ENCODE assay signal across 9 mouse cellular contexts in the genomic region with DNA sequence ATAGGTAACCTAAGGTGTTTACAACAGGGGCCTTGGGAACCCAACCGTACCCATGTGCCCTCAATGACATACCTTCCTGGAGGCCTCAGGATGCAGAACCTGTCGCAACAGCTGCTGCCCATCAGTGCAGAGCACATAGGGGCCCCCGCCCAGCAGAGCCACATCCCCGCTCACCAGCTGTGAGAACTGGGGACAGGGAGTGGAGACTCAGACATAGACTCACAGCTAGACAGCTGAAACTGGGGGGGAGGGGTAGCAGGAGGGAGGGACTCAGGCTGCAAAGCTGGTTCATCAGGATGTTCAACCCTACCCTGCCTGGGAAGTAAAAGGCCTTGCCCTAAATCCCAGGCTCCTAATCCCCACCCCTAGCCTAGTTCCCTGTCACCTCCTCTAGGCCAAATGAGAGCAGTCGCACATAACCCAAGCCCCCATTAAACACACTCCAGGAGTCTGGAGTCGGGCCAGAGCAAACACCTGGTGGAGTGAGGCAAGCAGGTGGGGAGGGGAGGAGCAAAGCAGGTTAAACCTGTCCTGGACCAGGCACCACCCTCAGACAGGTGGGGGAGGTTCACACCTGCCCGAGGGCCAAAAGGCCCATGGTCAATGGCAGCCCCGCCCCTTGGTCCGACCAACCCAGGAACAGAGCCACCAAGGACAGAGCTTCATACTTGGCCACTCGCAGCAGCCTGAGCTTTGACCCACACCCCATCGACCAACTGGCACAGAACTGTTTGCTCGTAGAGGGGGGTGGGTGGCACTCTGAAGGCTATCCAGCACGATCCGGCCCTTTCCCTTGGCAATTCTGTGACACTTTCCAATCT. TPM values are rescaled to one million over a fixed set of nuclear protein-coding genes. Genes with fewer than 3 reads are reported as not detected.
DNase-seq lines count a peak whose midpoint lies in the region; TF ChIP-seq lines count a peak whose summit lies in the region.
"Had no signal": no experiment of that assay in that cellular context is flagged by ENCODE, and none has a peak within 500 bp of the region (broad histone marks: within the 10 kb centered on the region; RNA-seq: fewer than 3 reads in every experiment).

No protein-coding gene starts in this region.

- no peak overlapping the region for H3K27ac ChIP-seq in gastrocnemius, adult 2 months

- H3K27me3 ChIP-seq in E14TG2a.4 (ENCODE audit: insufficient read depth, low read length): peaks cover 40% of the 10 kb centered on the region

- peak; percentile 45 for DNase-seq in embryo, embryonic 10 days (ENCODE audit: low spot score)
- peak; percentile 90 for DNase-seq in kidney, postnatal 10 days
- DNase-seq in lung, postnatal 10 days: peak; percentile 92
- no peak for DNase-seq in left cerebral cortex, adult 9 months (ENCODE audit: low spot score in 2 of 2)
- no peak for DNase-seq in adrenal gland, adult 8-10 months
- no peak for DNase-seq in right cerebral cortex, postnatal 4 days
- no peak for DNase-seq in gastrocnemius, adult 2 months

- H3K9me3 ChIP-seq in E14TG2a.4 (ENCODE audit: low read length): no peaks in the 10 kb centered on the region
- H3K9me3 ChIP-seq: megakaryocyte, embryonic 14.5 days had no signal

- TF ChIP-seq CTCF in E14TG2a.4 (conservative IDR thresholded peaks at IDR 0.05; ENCODE audit: low read length): no peak
- no peak for TF ChIP-seq CTCF in gastrocnemius, adult 2 months (IDR thresholded peaks at IDR 0.05)

- intact Hi-C loops in gastrocnemius, adult 2 months (cut with DNase I): no loop called here

- peaks cover 73% of the 10 kb centered on the region for H3K4me1 ChIP-seq in E14TG2a.4 (replicated peaks; ENCODE audit: low read depth, low read length)

- H3K4me3 ChIP-seq in E14TG2a.4 (replicated peaks; ENCODE audit: low read length): peak overlapping the region; percentile 83
- no peak overlapping the region for H3K4me3 ChIP-seq in gastrocnemius, adult 2 months

- H3K36me3 ChIP-seq in E14TG2a.4 (ENCODE audit: insufficient read depth, low read length): peaks cover 46% of the 10 kb centered on the region

RNA-seq across cellular contexts. Expression of a gene that starts 1.8 kb away (rescaled TPM):
- 1 to 10 TPM; 2.7 to 5.6 (median 4.7) TPM for total RNA-seq in adrenal gland, adult 8-10 months (2022)
- not detected for total RNA-seq in gastrocnemius, adult 2 months (2021)

RNA-seq across cellular contexts. Expression of a gene that starts 15.2 kb away (rescaled TPM):
- 10 to 100 TPM; 31.7 to 39.8 (median 35.4) TPM for total RNA-seq in adrenal gland, adult 8-10 months (2022)
- 1 to 10 TPM; 3.5 TPM for total RNA-seq in gastrocnemius, adult 2 months (2021)

RNA-seq across cellular contexts. Expression of a gene that starts 33.7 kb away (rescaled TPM):
- total RNA-seq in adrenal gland, adult 8-10 months (2022): 10 to 100 TPM; 16.9 to 22.5 (median 21.0) TPM
- total RNA-seq in gastrocnemius, adult 2 months (2021): 10 to 100 TPM; 10.5 to 11.5 TPM

Comparison
In these comparisons a context has a peak if more than half of its experiments do, and no peak if none do; other contexts are left out.
1. DNase-seq: peak in embryo, embryonic 10 days (single experiment), kidney, postnatal 10 days (single experiment) and lung, postnatal 10 days (single experiment); none in left cerebral cortex, adult 9 months (0 of 2), adrenal gland, adult 8-10 months (single experiment), right cerebral cortex, postnatal 4 days (single experiment) and gastrocnemius, adult 2 months (single experiment).
2. RNA of a gene that starts 15.2 kb away (total RNA-seq): 31.7 to 39.8 TPM in adrenal gland, adult 8-10 months; 3.5 TPM in gastrocnemius, adult 2 months; every median in the first group is over 4 times any median in the second.